Mouse (Mus musculus): ENCODE data around the gene Akt2. TPM values are rescaled to one million over a fixed set of nuclear protein-coding genes. Genes with fewer than 3 reads are reported as not detected.

Gene Akt2
- total RNA-seq, 2 experiments from 2014 or later = 68.1 to 72.0 TPM

Other genes with a start within 250 kb of the Akt2 start
- gene Shkbp1, start 235.5 kb upstream of the Akt2 start, total RNA-seq (2021) = 10 to 100 TPM; 47.2 to 52.4 TPM
- gene Gm20479, start 234.1 kb upstream of the Akt2 start, total RNA-seq (2021) = not detected
- 10 to 100 TPM; 75.3 to 82.5 TPM for gene Sptbn4, start 143.9 kb upstream of the Akt2 start, total RNA-seq (2021)
- gene Blvrb, start 143.6 kb upstream of the Akt2 start, total RNA-seq (2021) = 10 to 100 TPM in 1 of 2 experiments, 1 to 10 TPM in 1; 9.7 to 12.2 TPM
- 1 to 10 TPM; 3.1 to 3.2 TPM for gene Sertad3, start 117.8 kb upstream of the Akt2 start, total RNA-seq (2021)
- 1 to 10 TPM; 3.3 to 3.5 TPM for gene Sertad1, start 104.6 kb upstream of the Akt2 start, total RNA-seq (2021)
- 1 to 10 TPM; 2.6 to 2.7 TPM for gene Prx, start 92.2 kb upstream of the Akt2 start, total RNA-seq (2021)
- gene Hipk4, start 68.3 kb upstream of the Akt2 start, total RNA-seq (2021) = 1 to 10 TPM in 1 of 2 experiments, under 1 TPM in 1; 0.40 to 1.1 TPM
- gene Pld3, start 38.3 kb upstream of the Akt2 start, total RNA-seq (2021) = 100 to 1,000 TPM; 175 to 222 TPM
- gene 2310022A10Rik, start 38.3 kb upstream of the Akt2 start, total RNA-seq (2021) = 10 to 100 TPM; 27.4 to 33.1 TPM
- 10 to 100 TPM; 80.0 to 91.0 TPM for gene Ttc9b, start 62.4 kb downstream of the Akt2 start, total RNA-seq (2021)
- 100 to 1,000 TPM; 162 to 170 TPM for gene Map3k10, start 83.0 kb downstream of the Akt2 start, total RNA-seq (2021)
- 10 to 100 TPM; 10.1 to 11.4 TPM for gene Zfp607b, start 97.8 kb downstream of the Akt2 start, total RNA-seq (2021)
- gene Zfp60, start 139.8 kb downstream of the Akt2 start, total RNA-seq (2021) = 10 to 100 TPM; 55.0 to 65.2 TPM
- gene Zfp626, start 215.6 kb downstream of the Akt2 start, total RNA-seq (2021) = 1 to 10 TPM; 8.2 to 9.2 TPM
- gene Zfp59, start 247.1 kb downstream of the Akt2 start, total RNA-seq (2021) = 1 to 10 TPM; 5.8 to 6.2 TPM

Measured in left cerebral cortex, postnatal 4 days (tissue).